Mouse (Mus musculus) myocyte (in vitro differentiated cells): ENCODE measurements at regions not wholly inside any gene's neighbourhood (a gene's known extent, or its start where the extent isn't known, plus 50 kb on each side); places are given as distances from the start of the nearest gene placed in this dataset.

Experiments
- CEBPB ChIP-seq: IDR thresholded peaks from 2 replicates; pipeline ENCODE4 v1.6.1; 2011; ENCODE audit warnings: mild to moderate bottlenecking, moderate library complexity; ENCODE audit not compliant: poor library complexity, insufficient read depth, severe bottlenecking
- E2F4 ChIP-seq: IDR thresholded peaks from one replicate; pipeline ENCODE4 v1.6.1; 2011; ENCODE audit warnings: mild to moderate bottlenecking, control low read depth, moderate library complexity; ENCODE audit not compliant: insufficient read depth
- MAX ChIP-seq: IDR thresholded peaks from one replicate; pipeline ENCODE4 v1.6.1; 2011; ENCODE audit warnings: low read depth, mild to moderate bottlenecking, control low read depth
- MYOG ChIP-seq, 3 experiments: IDR thresholded peaks; one replicate each; pipeline ENCODE4 v1.6.1; 2011; ENCODE audit warnings: control low read depth in 2 of 3, low read depth in 2 of 3, mild to moderate bottlenecking in 2 of 3; ENCODE audit not compliant: insufficient read length in 2 of 3, control insufficient read depth in 1 of 3, insufficient read depth in 1 of 3
- POLR2A ChIP-seq: IDR thresholded peaks from one replicate; pipeline ENCODE4 v1.6.1; 2011; ENCODE audit warnings: low read depth, mild to moderate bottlenecking, control low read depth, moderate library complexity; ENCODE audit not compliant: insufficient read length
- POLR2AphosphoS2 ChIP-seq: IDR thresholded peaks from one replicate; pipeline ENCODE4 v1.6.1; 2011; ENCODE audit warnings: low read depth, control low read depth; ENCODE audit not compliant: insufficient read length
- SRF ChIP-seq: IDR thresholded peaks from one replicate; pipeline ENCODE4 v1.6.1; 2011; ENCODE audit warnings: low read depth; ENCODE audit not compliant: control insufficient read depth, insufficient read length
- TCF12 ChIP-seq: IDR thresholded peaks from one replicate; pipeline ENCODE4 v1.6.1; 2011; ENCODE audit warnings: mild to moderate bottlenecking, control low read depth; ENCODE audit not compliant: poor library complexity, insufficient read depth, severe bottlenecking
- TCF3 ChIP-seq: IDR thresholded peaks from one replicate; pipeline ENCODE4 v1.6.1; 2011; ENCODE audit warnings: low read depth, control low read depth; ENCODE audit not compliant: insufficient read length
- USF1 ChIP-seq: IDR thresholded peaks from one replicate; pipeline ENCODE4 v1.6.1; 2011; ENCODE audit warnings: low read depth, mild to moderate bottlenecking, control low read depth, moderate library complexity

DNA sequence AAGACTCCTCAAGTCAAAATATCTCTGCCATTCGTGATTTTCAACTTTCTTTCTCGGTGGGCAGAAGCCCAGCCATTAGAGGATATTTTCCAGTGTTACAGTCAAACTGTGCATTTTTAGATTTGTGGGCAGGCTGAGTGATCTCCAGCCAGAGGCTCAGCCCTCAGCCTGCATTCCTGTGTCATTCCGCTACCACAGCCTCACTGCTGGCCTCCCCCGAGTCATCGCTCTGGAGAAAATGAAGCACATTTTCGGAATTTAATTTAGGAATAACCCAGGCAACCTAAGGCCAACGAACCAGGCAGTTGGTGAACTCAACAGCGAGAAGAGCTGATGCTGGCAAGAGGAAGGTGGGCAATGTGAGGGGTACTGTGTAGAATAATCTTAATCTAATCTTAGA is 80.9 kb upstream of the Nudt7 start:
- TF ChIP-seq SRF: no peak
- TF ChIP-seq POLR2A: no peak
- TF ChIP-seq E2F4: no peak
- no peak for TF ChIP-seq USF1
- TF ChIP-seq MYOG (IDR thresholded peaks at IDR 0.05; ENCODE audit: control insufficient read depth in 1 of 3, insufficient read depth in 1 of 3, insufficient read length in 2 of 3, low read depth in 2 of 3): no peak
- TF ChIP-seq POLR2AphosphoS2: no peak
- TF ChIP-seq TCF3: no peak
- no peak for TF ChIP-seq CEBPB
- no peak for TF ChIP-seq MAX
- TF ChIP-seq TCF12: no peak
